Mouse (Mus musculus) heart, adult 2 months (tissue): Measurements from ENCODE around the gene Ikzf2. TPM values are rescaled to one million over a fixed set of nuclear protein-coding genes. Genes with fewer than 3 reads are reported as not detected.

Source experiments
- DNase-seq, 2 experiments: peaks; one replicate each; pipeline ENCODE4 v3.0.0; 2021
- H3K27ac ChIP-seq: fragments of 200-600 bp; 2 replicates; pipeline ENCODE4 v1.8.1; 2022
- H3K27me3 ChIP-seq: fragments of 200-500 bp; 2 replicates; pipeline ENCODE4 v1.6.1; 2012; ENCODE audit warnings: mild to moderate bottlenecking, low read length, inconsistent platforms, mixed read lengths; ENCODE audit not compliant: control insufficient read depth, insufficient read depth
- H3K36me3 ChIP-seq: fragments of 200-500 bp; 2 replicates; pipeline ENCODE4 v1.6.1; 2012; ENCODE audit warnings: low read length, inconsistent platforms; ENCODE audit not compliant: control insufficient read depth, insufficient read depth
- H3K4me1 ChIP-seq: fragments of 200-500 bp; 2 replicates; pipeline ENCODE4 v1.6.1; 2011; ENCODE audit warnings: low read length; ENCODE audit not compliant: control insufficient read depth, insufficient read depth
- H3K4me3 ChIP-seq: fragments of 200-600 bp; 2 replicates; pipeline ENCODE4 v1.8.1; 2022
- H3K79me2 ChIP-seq: fragments of 200-500 bp; replicated peaks from 2 replicates; pipeline ENCODE4 v1.6.1; 2012; ENCODE audit warnings: mild to moderate bottlenecking, inconsistent platforms, low read length, moderate library complexity, mixed read lengths; ENCODE audit not compliant: control insufficient read depth, insufficient read depth
- H3K9ac ChIP-seq: fragments of 200-500 bp; 2 replicates; pipeline ENCODE4 v1.6.1; 2012; ENCODE audit warnings: low read depth, mild to moderate bottlenecking, control low read depth, inconsistent platforms, low read length, mixed read lengths
- CTCF ChIP-seq: fragments of 200-600 bp; IDR thresholded peaks from 2 replicates; pipeline ENCODE4 v1.8.1; 2022; ENCODE audit warnings: antibody characterized with exemption, mild to moderate bottlenecking, moderate library complexity
- EP300 ChIP-seq: fragments of 200-500 bp; IDR thresholded peaks from 2 replicates; pipeline ENCODE4 v1.6.1; 2011; ENCODE audit warnings: low read depth, low read length, control low read depth; ENCODE audit not compliant: insufficient read depth
- POLR2A ChIP-seq: fragments of 200-500 bp; IDR thresholded peaks from 2 replicates; pipeline ENCODE4 v1.6.1; 2011; ENCODE audit warnings: mild to moderate bottlenecking, low read depth, low read length, control low read depth; ENCODE audit not compliant: insufficient read depth
- WGBS: fragments of 180-500 bp; shearing (Covaris S2); methylation state at CpG from one replicate; pipeline ENCODE4 v1.1.7; 2018; 5-methylcytosine and 5-hydroxymethylcytosine counted together
- intact Hi-C: fragments of 180-260 bp; cut with DNase I; formaldehyde crosslinking; loops from one replicate; pipeline ENCODE4 v1.15.1; 2025
- polyA plus RNA-seq: library from polyadenylated mRNA; depleted of rRNA; stranded (reverse); fragments of >200 nt; gene quantifications from 2 replicates; pipeline ENCODE4 v1.2.3, GENCODE M21; 2012
- total RNA-seq, 2 experiments: library from RNA; stranded (reverse); gene quantifications; 2 replicates each; pipeline ENCODE4 v1.2.3; 2021

The Ikzf2 gene
- total and polyA plus RNA-seq, 3 experiments, result 1.8 to 7.9 (median 6.1) TPM

DNA sequence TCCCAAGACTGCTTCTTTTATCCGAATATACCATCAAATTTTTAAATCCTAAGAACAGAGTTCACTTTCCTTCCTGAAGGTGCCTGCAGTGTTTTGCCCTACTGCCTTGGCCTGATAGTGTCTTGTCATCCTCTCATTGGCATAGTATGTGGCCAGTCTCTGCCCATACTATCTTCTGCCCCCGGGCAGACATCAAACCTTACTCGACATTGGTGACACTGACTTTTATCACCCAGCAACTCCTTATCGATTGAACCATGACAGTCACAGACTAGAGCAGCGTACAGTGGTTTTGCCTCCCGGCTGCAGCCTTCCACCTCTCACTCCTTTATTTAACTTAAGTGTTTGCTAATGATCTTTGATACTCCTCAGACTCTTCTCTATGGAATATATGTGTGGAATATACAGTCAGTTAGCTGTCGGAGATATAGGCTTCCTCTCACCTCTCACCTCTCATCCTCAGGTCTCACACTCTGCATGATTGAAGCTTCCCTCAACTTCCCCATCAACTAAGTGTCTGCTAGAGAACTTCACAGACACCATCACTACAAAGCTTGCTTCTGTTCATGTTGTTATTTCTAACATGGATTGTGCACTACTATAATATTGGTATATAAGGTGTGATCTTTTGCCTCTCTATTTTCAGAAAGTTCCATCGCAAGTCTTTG, 141.7 kb downstream of the Ikzf2 start:
- no peak overlapping the region for H3K9ac ChIP-seq
- no peaks in the 10 kb centered on the region for H3K36me3 ChIP-seq
- no peak for DNase-seq
- H3K27ac ChIP-seq, result no peak overlapping the region
- intact Hi-C loops, result no loop called here
- no peaks in the 10 kb centered on the region for H3K27me3 ChIP-seq
- no peaks in the 10 kb centered on the region for H3K79me2 ChIP-seq
- H3K4me3 ChIP-seq, result no peak overlapping the region
- no peak for TF ChIP-seq POLR2A
- TF ChIP-seq CTCF, result no peak
- 77% methylated on average over 8 of the region's 8 CpGs for WGBS
- H3K4me1 ChIP-seq, result no peaks in the 10 kb centered on the region

DNA sequence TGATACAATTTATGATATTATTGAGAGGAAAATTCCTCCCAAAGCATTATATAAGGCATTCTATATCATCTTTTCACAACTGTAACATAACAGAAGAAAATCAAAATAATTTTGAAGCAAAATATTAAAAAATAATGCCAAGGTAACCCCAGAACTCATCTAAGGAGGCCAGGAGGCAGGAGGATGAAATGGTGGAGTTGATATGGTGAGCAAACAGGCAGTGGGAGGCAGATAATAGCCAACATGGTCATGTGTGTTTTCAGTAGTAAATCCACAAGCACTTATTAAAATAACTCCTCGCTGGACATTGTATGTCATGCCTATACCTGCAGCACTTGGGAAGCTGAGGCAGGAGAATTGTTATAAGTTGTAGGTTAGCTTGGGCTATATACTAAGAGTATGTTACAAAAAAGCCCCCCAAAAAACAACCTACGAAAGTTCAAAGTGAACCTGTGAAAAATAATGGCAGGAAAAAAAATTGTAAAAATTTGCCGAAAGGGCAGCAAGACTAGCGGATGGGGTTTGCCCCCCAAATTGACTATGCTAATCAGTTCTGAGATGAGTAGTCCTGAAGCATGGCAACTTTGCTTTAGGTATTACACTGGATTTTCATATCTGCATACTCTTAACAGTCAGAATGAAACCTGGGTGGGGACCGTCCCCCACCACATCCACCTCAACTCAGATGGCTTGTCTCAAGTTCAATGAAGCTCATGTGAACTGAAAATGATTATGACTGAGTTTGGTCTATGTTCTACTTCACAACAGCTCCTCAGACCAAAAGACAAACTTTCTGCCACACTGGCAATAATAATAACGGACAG, 143.1 kb downstream of the Ikzf2 start:
- intact Hi-C loops, result no loop called here
- H3K79me2 ChIP-seq, result no peaks in the 10 kb centered on the region

GRCm38 (mm10) chr1:69542546-69542945, 144.5 kb downstream of the Ikzf2 start:
- DNase-seq, result no peak
- H3K4me1 ChIP-seq, result no peaks in the 10 kb centered on the region
- 80% methylated on average over 3 of the region's 3 CpGs for WGBS
- H3K27me3 ChIP-seq, result no peaks in the 10 kb centered on the region
- no peaks in the 10 kb centered on the region for H3K79me2 ChIP-seq
- TF ChIP-seq POLR2A, result no peak
- TF ChIP-seq CTCF, result no peak
- TF ChIP-seq EP300, result no peak
- no peak overlapping the region for H3K4me3 ChIP-seq
- no peak overlapping the region for H3K9ac ChIP-seq
- intact Hi-C loops, result no loop called here
- no peaks in the 10 kb centered on the region for H3K36me3 ChIP-seq
- no peak overlapping the region for H3K27ac ChIP-seq

More for the DNA sequence above, 143.1 kb downstream of the Ikzf2 start:
- no peak overlapping the region for H3K27ac ChIP-seq
- H3K27me3 ChIP-seq, result no peaks in the 10 kb centered on the region
- WGBS, result 91% methylated on average over 6 of the region's 6 CpGs
- no peak overlapping the region for H3K4me3 ChIP-seq
- H3K4me1 ChIP-seq, result no peaks in the 10 kb centered on the region
- H3K36me3 ChIP-seq, result no peaks in the 10 kb centered on the region
- TF ChIP-seq POLR2A (no peak), CTCF (no peak), EP300 (no peak)
- no peak for DNase-seq
- no peak overlapping the region for H3K9ac ChIP-seq

DNA sequence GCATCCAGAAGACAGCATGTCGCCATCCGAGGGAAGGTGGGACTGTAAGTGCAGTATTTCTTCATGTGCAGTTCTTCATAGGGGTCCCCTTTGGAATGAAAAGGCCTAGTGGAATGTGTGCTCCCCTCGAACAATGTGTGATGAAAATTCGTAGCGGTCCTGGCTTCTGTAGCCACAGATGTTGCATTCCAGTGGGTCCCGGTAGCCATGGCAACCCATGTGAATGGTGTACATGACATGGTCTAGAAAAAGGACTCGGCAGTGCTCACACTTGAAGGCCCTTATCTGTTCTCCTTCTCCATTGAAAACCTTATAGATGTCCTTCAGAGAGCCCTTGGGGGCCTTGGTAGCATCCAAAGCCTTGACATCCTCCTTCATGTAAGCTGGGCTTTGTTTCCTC, 148.4 kb downstream of the Ikzf2 start:
- no peak for DNase-seq
- Histone ChIP-seq H3K79me2 (no peaks in the 10 kb centered on the region), H3K27me3 (no peaks in the 10 kb centered on the region), H3K36me3 (no peaks in the 10 kb centered on the region), H3K27ac (no peak overlapping the region), H3K4me1 (no peaks in the 10 kb centered on the region), H3K9ac (no peak overlapping the region), H3K4me3 (no peak overlapping the region)
- no peak for TF ChIP-seq EP300
- no peak for TF ChIP-seq POLR2A
- TF ChIP-seq CTCF, result no peak
- intact Hi-C loops, result no loop called here
- 84% methylated on average over 7 of the region's 7 CpGs for WGBS

- Histone ChIP-seq H3K4me3 (no peak overlapping the region), H3K27me3 (no peaks in the 10 kb centered on the region), H3K4me1 (no peaks in the 10 kb centered on the region), H3K9ac (no peak overlapping the region), H3K79me2 (no peaks in the 10 kb centered on the region), H3K27ac (no peak overlapping the region), H3K36me3 (no peaks in the 10 kb centered on the region)
- DNase-seq, result no peak
- intact Hi-C loops, result no loop called here
- TF ChIP-seq CTCF, result no peak
- no peak for TF ChIP-seq EP300
- TF ChIP-seq POLR2A, result no peak
- WGBS, result 66% methylated on average over 3 of the region's 3 CpGs
These were observed 149.4 kb downstream of the Ikzf2 start for GRCm38 (mm10) chr1:69537619-69538018.

GRCm38 (mm10) chr1:69535507-69535906, 151.5 kb downstream of the Ikzf2 start:
- DNase-seq, result no peak
- 87% methylated on average over 4 of the region's 4 CpGs for WGBS
- H3K36me3 ChIP-seq, result no peaks in the 10 kb centered on the region
- H3K4me1 ChIP-seq, result no peaks in the 10 kb centered on the region
- intact Hi-C loops, result no loop called here
- no peak overlapping the region for H3K4me3 ChIP-seq
- no peak overlapping the region for H3K9ac ChIP-seq
- H3K27me3 ChIP-seq, result no peaks in the 10 kb centered on the region
- no peaks in the 10 kb centered on the region for H3K79me2 ChIP-seq
- TF ChIP-seq EP300 (no peak), POLR2A (no peak), CTCF (no peak)
- no peak overlapping the region for H3K27ac ChIP-seq
